Mouse (Mus musculus) inflammation-experienced regulatory T-cells, adult 6 months (primary cell): Measurements from ENCODE around the gene Serpina1a. TPM values are rescaled to one million over a fixed set of nuclear protein-coding genes. Genes with fewer than 3 reads are reported as not detected.
"Not testable (repeated sequence)": the region's sequence is repeated elsewhere in the genome, so short reads cannot be mapped to it uniquely, and the experiment has no call there.

Experiments
- ATAC-seq: one replicate; pipeline ENCODE4 v1.8.0; 2017
- polyA plus RNA-seq, 3 experiments: library from polyadenylated mRNA; unstranded; fragments of 100-300 nt; shearing (Covaris generic); gene quantifications; one replicate each; pipeline ENCODE4 v1.2.1; 2017

The Serpina1a gene
- not detected for polyA plus RNA-seq

DNA sequence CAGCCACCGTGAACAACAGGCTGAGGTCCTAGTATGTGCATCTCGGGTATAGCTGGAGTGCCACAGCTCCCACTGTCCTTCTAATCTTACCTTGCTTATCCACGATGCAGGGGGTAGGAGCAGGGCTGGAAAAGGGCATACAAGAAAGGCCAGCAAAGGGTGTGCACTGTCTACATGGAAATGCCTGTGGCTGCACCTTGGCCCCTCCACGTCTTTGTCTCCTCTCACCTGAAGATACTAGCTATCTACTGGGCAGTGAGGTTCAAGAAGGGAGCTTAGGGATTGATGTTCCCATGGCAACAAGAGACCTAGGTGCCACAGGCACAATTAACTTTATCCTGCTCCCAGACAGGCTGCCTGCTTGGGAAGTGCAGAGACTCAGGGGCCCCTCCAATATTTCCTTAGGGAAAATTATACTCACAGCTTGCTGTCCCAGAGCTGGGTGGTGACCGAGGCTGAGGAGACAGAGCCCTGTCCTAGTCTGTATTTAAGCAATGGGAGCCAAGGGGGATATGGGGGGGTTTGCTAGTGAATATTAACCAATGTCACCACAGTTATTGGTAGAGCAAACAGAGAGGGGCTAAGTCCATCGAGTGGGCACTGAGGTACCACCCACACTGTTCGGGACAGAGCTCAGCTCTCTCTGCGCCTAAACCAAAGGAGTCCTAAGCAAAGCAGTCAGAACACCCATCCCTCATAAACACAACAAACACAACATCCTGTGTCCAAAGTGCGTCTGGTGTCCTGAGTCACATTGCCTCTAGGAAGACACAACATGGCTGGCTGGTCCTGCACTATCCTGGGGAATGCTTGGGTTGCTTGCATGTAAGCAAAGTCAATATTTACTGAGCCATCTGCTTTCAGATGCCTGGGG, at the start of gene Serpina1a:
Gene Serpina1a (minus strand): TSS at position 462 of the 874 bp plus-strand sequence.
- ATAC-seq, result not testable (repeated sequence)

DNA sequence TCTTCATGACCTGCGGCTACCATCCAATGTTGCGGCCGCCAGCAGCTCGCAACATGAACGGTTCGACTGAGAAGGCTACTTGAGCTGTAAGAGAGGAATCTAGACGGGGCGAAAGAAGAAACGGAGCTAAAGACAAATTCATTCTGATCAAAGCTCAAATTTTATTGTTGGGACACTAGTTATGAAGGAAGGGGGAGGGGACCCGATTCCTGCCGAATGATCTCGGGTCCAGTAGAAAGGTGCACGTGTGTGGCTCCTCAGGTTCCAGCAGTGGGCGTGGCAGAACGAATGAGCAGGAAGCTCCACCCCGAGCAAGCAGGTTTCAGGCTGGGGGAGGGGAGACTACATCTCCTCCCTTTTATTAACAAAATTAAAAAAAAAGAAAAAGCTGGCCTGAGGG, 45.8 kb upstream of the Serpina1a start:
- ATAC-seq, result not testable (repeated sequence)

DNA sequence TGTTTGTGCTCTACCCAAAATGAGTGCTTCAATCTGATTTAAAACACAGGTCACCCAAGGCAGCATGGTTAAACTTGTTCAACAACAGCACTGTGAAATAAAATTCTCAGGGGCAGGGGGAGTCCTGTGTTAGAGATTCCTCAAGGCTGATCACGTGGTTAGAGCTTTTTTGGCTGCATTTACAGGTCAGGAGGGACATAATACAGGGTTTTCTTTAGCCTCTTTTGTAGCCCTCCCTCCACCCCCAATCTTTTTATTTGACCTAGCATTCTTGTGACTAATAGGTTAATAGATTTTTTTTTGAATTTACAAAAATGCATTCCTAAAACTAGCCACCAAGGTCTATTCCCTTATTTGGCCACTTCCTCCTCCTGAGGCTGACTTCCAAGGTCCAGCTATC, 44.4 kb upstream of the Serpina1a start:
- ATAC-seq, result not testable (repeated sequence)

DNA sequence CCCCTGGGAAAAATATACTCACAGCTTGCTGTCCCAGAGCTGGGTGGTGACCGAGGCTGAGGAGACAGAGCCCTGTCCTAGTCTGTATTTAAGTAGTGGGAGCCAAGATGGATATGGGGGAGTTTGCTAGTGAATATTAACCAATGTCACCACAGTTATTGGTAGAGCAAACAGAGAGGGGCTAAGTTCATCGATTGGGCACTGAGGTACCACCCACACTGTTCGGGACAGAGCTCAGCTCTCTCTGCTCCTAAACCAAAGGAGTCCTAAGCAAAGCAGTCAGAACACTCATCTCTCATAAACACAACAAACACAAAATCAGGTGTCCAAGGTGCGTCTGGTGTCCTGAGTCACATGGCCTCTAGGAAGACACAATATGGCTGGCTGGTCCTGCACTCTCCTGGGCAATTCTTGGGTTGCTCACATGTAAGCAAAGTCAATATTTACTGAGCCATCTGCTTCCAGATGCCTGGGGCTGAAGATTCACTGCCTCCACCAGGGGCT, 41.5 kb upstream of the Serpina1a start, which contains the start of gene Serpina1c:
Gene Serpina1c (minus strand): TSS at position 51 of the 504 bp plus-strand sequence.
- not testable (repeated sequence) for ATAC-seq

DNA sequence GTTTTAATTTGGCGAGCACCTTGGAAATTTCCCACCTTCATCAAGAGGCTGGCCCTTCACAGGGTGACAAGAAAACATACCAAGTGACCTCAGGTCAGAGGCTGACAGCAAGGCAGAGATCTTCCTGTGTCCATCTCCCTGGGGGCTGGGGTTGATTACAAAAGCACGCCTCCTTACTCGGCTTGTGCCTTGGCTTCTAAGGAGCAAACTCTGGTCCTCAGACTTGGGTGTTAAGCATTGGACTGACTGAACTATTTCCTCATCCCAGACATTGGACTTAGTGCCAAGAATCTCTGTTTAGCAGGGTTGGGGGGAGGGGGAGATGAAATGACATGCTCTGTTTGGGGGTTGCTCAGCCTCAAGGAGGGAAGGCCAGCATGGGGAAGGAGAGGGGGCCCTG, 38.6 kb upstream of the Serpina1a start:
- not testable (repeated sequence) for ATAC-seq

DNA sequence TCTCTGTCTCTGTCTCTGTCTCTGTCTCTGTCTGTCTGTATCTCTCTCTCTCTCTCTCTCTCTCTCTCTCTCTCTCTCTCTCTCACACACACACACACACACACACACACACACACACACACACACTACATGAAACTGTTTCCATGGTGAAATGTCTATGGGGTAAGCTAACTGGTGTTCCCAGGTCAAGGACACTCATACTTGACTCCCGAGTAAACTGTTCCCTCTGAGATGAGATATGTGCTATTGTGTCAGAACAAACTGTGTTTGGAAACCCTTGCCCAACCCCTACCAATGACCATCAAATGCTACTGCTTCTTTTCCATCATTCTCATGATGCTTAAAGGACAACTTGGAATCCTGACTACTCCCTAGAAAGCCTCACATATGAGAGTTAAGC, 3.5 kb upstream of the Serpina1a start:
- ATAC-seq, result not testable (repeated sequence)

DNA sequence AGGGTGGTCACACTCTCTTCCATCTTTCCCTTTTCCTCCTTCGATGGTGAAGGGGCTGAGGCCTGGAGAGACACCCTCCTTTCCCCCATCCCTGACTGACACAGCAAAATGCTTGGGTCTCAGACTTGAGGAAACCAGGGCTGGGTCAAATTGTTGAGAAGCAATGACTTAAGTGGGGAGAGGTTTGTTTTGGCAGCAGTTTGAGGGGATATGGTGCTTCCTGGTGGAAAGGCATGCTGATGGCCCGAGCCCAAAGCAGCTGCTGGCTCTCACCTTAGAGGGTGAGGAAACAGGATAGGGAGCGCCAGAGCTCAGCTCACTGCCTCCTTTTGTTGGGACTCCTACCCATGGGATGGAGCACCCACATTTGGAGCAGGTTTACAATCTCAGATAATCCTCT, 2.4 kb downstream of the Serpina1a start:
- no peak for ATAC-seq

DNA sequence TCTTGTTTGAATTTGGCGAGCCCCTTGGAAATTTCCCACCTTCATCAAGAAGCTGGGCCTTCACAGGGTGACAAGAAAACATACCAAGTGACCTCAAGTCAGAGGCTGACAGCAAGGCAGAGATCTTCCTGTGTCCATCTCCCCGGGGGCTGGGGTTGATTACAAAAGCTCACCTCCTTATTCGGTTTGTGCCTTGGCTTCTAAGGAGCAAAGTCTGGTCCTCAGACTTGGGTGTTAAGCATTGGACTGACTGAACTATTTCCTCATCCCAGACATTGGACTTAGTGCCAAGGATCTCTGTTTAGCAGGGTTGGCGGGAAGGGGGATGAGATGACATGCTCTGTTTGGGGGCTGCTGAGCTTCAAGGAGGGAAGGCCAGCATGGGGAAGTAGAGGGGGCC, 2.8 kb downstream of the Serpina1a start:
- not testable (repeated sequence) for ATAC-seq

DNA sequence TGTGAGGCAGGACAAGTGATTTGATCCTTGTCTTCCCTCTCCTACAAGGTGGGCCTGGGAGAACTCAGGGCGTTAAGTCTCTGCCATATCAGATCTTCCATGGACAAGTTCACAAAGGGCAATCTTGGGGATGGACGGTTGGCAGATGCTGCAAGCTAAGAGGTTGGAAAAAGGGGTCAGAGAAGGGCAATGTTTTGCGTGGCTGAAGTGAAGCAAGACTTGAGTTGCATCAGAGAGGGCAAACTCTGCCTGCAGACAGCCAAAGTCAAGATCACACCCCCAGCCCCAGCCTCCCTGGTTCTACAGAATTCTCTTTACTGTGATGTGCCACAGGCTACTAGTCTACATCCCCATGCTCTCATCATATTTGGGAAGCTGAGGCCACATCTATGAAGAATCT, 3.8 kb downstream of the Serpina1a start:
- not testable (repeated sequence) for ATAC-seq

DNA sequence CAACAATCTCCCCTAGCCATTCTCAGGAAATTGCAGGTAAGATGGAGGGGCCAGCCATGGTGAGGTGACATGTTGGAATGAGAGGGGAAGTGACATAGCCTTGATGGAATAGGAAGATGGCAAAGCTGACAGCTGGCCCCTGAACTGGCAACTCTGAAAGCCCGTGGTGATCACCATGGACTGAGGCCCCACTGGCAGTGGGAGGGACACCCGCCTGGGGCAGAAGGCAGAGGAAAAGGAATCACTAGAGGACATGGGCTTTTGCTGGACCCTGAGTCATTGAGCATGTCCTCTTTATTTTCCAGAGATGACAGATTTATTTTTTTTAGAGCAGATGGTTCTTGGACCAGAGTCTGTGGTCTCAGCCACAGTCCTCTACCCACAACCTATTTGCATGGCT, 10.3 kb downstream of the Serpina1a start:
- not testable (repeated sequence) for ATAC-seq

DNA sequence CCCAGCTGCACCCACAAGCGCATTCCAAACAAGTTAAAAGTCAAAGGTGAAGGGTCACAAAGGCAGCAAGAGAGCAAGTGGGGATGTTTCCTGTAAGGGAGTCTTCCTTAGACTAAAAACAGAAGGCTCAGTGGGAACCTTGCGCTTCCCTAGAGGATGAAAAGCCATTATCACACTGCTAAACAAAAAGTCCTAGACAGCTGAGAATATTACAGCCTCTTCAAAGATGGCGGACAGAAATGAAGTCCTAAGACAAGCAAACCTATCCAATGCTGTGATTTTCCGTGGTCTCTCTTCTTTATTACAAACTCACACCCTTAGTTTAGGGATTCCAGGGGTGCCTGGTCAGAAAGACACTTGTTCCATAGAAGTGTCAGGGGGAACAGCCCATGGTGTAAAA, 33.1 kb downstream of the Serpina1a start, which contains the start of gene Serpina1b:
Gene Serpina1b (minus strand): TSS at position 101 of the 400 bp plus-strand sequence.
- ATAC-seq, result not testable (repeated sequence)

DNA sequence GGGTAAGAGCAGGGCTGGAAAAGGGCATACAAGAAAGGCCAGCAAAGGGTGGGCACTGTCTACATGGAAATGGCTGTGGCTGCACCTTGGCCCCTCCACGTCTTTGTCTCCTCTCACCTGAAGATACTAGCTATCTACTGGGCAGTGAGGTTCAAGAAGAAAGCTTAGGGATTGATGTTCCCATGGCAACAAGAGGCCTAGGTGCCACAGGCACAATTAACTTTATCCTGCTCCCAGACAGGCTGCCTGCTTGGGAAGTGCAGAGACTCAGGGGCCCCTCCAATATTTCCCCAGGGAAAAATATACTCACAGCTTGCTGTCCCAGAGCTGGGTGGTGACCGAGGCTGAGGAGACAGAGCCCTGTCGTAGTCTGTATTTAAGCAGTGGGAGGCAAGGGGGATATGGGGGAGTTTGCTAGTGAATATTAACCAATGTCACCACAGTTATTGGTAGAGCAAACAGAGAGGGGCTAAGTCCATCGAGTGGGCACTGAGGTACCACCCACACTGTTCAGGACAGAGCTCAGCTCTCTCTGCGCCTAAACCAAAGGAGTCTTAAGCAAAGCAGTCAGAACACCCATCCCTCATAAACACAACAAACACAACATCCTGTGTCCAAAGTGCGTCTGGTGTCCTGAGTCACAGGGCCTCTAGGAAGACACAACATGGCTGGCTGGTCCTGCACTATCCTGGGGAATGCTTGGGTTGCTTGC, 35.5 kb downstream of the Serpina1a start:
- ATAC-seq, result not testable (repeated sequence)

DNA sequence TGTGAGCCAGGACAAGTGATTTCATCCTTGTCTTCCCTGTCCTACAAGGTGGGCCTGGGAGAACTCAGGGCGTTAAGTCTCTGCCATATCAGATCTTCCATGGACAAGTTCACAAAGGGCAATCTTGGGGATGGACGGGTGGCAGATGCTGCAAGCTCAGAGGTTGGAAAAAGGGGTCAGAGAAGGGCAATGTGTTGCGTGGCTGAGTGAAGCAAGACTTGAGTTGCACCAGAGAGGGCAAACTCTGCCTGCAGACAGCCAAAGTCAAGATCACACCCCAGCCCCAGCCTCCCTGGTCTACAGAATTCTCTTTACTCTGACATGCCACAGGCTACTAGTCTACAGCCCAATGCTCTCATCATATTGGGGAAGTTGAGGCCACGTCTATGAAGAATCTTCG, 39.5 kb downstream of the Serpina1a start:
- not testable (repeated sequence) for ATAC-seq

Other genes starting within 250 kb of the Serpina1a start
- not detected for gene Serpina10, start 232.1 kb downstream of the Serpina1a start, polyA plus RNA-seq
- gene Serpina6, start 206.3 kb downstream of the Serpina1a start, polyA plus RNA-seq, result not detected
- not detected for gene Serpina16, start 187.4 kb downstream of the Serpina1a start, polyA plus RNA-seq
- not detected for gene Serpina1f, start 168.0 kb downstream of the Serpina1a start, polyA plus RNA-seq
- not detected for gene Serpina1d, start 90.0 kb downstream of the Serpina1a start, polyA plus RNA-seq
- gene Serpina1b, start 33.2 kb downstream of the Serpina1a start, polyA plus RNA-seq, result not detected
- not detected for gene Serpina1c, start 41.3 kb upstream of the Serpina1a start, polyA plus RNA-seq
- not detected for gene Serpina1e, start 95.4 kb upstream of the Serpina1a start, polyA plus RNA-seq
- not detected for gene Serpina11, start 126.4 kb upstream of the Serpina1a start, polyA plus RNA-seq
- gene Serpina9, start 150.2 kb upstream of the Serpina1a start, polyA plus RNA-seq, result 10 to 100 TPM in 2 of 3 experiments, 1 to 10 TPM in 1; 5.2 to 13.1 (median 10.3) TPM
- gene Serpina12, start 180.9 kb upstream of the Serpina1a start, polyA plus RNA-seq, result under 1 TPM in 2 of 3 experiments, not detected in 1; 0.09 to 0.25 TPM
- gene Serpina5, start 237.6 kb upstream of the Serpina1a start, polyA plus RNA-seq, result not detected
- gene Serpina3a, start 249.2 kb upstream of the Serpina1a start, polyA plus RNA-seq, result not detected